Mouse (Mus musculus): ENCODE measurements around the gene Hbp1.

The Hbp1 gene

DNA sequence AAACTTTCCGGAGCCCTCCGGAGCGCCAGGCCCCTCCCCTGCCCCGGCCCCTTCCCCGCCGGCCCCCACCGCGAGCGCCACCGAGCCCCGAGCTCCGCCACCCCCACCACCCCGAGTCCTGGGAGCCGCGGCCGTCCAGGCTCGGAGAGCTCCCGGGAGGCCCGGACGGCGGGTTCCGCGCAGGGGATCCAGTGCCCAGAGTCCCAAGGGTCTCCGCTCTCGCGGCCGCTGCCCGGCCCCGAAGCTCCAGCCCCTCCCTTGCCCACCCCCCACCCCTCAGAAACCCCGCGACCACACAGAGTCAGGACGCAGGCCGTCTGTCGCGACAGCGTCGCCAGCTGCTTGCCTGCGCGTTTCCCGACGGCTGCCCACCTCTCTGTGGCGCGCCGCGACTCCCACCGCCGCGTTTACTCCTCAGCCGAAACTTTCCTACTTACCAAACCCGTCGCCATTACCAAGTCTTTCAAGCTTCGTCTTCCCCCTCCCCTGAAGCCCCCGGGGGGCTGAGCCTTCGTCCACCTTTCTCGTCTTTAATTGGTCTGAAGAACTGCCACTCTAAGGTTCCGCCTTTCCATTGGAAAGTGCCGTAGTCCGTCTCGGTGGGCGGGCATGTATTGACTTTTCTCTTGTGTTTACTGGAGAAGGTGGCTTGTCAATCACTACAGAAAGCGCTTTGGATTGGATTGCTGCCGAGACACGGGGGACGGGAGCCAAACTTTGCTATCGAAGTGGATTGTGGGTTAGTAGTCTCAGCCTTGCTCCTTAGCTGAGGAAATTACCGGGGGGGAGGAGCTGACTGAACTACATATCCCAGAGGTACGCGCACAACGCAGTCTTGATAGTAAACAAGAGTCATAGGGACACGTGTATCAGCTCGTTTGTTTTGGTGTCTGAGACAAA lies at the start of gene Hbp1:
Gene Hbp1 (minus strand): TSS at position 777 of the 900 bp plus-strand sequence.
- peak; percentile 100 for DNase-seq (ENCODE audit: low spot score)

DNA sequence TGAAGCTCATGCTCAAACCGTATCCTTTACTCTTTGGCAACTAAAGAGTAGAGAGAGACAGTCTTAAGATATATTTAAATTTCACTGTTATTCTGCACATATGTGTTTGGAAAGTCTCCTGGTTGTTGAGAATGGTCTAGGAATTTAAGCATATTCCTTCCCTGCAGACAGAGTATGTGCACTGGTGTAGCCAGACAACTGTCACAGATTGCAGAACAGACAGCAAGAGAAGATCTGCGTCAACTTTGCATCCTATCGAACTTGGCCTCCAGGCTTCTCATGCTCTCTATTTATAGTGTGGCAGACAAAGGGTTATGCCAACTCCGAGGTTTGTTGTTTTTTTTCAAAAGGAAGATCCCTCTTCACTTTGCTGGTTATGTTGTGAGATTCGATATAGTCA lies 48.4 kb upstream of the Hbp1 start:
- no peak for DNase-seq (ENCODE audit: low spot score)

DNA sequence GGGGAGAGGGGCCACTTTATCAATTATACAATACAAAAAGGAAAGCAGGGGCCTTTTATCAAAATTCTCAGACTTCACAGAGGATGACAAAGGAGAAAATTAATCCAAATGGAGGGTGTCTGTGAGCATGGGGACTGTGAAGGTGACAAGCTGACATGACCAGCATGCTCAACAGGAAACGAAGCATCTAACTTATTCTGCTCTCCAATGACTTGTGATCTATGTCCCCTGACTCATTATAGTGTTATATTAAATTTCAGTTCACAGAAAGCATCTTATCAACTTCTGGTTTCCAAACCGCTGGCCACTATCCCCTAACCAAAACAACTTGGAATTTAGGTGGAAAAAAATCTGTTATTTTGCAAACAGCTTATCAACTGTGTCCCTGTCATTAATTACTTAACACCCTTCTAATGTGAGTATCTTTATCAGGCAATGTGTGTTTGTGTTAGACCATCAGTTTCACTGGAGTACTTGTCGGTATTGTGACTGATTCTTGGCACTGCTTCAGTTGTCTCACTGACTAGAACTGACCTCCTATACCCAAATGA lies 47.1 kb upstream of the Hbp1 start:
- no peak for DNase-seq (ENCODE audit: low spot score)

DNA sequence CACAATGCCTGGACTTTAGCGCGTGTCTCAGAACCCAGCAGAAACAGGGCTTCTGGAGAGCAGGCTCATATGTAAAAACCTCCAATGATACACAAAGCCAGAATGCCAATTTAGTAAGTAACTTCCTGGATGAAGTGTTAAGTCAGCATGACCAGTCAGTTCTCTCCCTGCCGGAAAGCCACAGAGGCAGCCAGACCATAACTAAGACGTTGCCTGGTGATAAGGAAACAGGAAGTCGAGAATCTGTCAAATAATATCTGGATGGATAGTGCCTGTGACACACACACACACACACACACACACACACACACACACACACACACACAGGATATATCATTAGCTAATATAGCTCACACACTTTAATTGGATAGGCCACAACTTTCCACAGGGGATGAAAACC lies 46.5 kb upstream of the Hbp1 start:
- peak; percentile 23 for DNase-seq (ENCODE audit: low spot score)

DNA sequence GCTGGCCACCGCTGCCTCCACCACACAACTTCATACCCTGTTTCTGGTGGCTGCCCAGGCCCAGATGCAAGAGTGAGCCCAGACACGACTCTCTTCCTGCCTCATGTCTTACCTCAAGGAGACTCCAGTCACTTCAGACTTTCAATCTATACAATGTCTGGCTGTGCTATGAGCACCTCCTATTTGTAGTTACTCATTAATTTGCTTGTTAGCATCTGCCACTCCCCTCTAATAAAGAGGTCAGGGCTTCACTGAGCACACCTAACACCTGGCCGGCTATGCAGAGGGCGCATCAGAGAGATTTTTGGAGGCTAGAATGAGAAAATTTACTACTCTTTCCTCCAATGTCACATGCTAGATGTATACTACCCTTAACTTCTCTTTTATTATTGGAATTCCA lies 40.2 kb upstream of the Hbp1 start:
- no peak for DNase-seq (ENCODE audit: low spot score)

DNA sequence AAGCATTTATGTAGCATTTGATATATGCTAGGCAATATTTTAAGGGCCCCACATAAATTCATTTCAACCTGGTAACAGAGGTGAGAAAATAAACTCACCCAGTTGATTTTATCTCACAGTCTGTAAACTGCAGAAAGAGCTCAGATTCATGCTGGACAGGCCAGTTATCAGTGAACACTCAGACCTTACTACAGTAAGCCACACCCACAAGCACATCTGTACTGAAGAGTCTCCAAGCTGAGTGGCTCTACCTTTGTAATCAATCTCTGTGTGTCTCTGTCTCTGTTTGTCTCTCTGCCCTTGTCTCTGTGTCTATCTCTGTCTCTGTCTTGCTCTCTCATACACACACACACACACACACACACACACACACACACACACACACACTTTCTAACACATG lies 39.4 kb upstream of the Hbp1 start:
- no peak for DNase-seq (ENCODE audit: low spot score)

DNA sequence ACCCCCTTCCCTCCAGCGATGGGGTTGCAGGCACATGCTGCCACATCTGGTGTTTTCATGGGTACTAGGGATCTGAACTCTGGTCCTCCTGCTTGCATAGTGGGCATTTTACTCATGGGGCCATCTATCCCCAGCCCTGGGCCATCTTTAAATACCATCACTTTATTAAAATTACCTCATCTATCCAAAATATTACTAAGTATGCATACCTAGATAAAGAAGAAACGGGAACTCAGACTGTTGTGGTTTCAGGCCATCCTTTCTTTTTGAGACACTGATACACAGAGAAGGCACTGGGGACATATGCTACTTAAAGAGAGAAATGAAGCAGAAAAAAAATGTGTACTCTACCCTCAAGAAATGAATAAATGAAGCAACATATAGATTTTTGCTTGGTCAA lies 36.1 kb upstream of the Hbp1 start:
- DNase-seq (ENCODE audit: low spot score) = no peak

DNA sequence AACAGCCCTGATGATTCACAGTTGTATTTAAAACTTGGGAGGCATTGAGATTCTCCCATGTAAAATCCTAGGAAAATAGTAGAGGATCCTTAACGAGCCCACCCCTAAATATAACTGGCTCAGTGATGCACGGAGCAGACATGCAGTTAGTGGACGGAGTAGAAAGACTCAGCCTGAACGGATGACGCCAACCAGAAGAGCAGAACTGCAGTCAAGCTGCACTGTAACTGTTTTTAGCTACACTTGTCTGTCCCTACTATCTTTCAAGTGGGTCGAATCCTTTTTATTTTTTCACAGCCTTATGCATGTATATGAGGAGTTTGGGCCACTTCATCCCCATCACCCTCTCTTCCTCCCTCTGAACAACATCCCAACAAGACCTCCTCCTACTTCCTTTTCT lies 35.4 kb upstream of the Hbp1 start:
- no peak for DNase-seq (ENCODE audit: low spot score)

DNA sequence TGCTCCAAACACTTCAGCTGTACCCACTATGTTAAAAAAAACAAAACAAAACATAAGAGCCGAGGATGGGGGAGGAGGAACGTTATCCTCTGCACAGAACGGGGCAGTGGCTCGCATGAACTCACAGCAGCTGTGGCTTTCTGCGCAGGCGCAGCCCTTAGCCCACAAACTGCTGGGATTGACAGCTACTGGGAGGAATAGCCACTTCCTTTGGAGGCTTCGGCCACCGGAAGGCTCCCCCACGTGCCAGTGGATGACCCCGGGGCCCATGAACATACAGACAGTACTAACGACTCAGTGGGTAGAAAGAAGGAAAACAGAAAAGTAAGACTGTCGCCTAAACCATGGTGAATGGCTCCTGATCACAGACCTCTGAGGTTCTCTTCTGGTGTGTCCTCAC lies 34.3 kb upstream of the Hbp1 start:
- no peak for DNase-seq (ENCODE audit: low spot score)

DNA sequence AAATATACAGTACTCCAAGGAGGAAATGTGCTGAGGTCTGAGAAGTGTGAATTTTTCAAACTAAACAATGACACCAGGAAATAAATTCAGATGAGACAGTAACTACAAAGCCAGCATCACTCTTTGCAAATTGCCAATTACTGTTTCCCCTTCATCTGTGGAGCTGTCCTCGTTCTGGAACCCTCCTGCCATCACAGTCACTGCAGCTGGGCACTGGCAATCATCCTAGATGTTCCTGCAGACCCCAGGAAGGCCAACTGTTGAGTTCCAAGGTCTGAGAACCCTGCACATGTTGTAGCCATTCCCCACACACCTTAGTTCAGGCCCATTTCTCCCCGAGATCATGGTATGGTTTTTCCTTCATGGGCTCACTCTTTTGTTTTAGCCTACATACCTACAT lies 33.9 kb upstream of the Hbp1 start:
- DNase-seq (ENCODE audit: low spot score) = no peak

DNA sequence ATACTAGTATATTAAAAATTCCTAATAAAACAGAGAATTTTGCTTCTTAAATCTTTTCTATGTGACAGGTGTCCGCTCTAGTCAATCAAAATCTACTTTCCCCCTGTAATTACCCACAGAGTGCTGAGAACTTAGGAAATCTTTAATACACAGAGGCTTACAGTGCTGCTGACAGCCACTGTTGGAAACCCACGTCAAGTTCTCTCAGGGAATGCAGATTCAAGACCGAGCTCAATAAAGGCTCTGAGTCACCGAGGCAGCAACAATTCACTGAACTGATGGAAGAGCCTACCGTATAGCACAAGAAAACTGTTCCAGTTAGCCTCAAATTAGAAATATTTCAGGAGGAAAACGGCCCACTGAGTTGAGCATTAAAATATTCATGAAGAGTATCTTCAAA lies 33.4 kb upstream of the Hbp1 start:
- DNase-seq (ENCODE audit: low spot score) = no peak

DNA sequence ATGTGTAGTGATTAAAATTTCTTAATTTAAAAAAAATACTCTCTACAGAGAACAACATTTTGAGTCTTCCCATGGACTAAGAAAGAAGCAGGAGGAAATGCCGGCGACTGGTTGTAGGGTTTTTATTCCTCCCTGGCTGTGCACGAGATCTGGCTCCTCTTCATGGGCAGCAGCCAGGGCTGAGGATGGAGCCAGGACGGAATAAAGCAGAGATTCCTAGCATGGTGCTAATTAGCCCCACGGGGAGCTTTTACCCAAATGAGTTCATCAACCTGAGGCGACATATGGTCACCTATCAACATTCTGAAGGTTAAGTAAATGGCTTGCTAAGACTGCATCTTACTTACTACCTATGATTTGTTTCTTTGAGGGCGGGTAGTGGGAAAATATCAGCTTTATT lies 32.9 kb upstream of the Hbp1 start:
- DNase-seq (ENCODE audit: low spot score) = no peak

DNA sequence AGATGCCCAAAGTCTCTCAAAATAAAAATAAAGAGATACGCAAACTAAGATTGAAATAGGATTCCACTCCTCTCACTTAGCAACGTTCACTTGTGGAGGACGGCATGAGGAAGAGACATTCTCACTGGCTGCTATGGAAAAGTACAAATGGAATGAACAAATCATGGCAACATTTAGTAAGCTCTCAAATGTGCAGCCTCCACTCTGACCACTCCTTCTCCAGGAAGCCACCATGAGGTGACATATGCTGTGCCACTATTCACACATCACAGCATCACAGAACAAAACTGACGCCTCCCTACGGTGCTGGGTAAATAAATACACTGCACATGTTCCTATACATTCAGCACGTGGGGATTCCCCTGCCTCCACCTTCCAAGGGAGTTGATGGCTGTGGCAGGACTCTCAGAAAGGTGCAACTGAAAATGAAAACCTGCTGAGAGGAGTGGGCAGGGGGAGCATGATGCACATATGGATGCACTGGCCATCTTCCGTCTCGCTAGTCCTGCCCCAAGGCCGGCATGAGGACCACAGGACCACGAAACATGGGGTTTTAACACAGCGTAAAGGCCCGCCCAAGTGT lies 27.4 kb upstream of the Hbp1 start:
- DNase-seq (ENCODE audit: low spot score) = no peak

DNA sequence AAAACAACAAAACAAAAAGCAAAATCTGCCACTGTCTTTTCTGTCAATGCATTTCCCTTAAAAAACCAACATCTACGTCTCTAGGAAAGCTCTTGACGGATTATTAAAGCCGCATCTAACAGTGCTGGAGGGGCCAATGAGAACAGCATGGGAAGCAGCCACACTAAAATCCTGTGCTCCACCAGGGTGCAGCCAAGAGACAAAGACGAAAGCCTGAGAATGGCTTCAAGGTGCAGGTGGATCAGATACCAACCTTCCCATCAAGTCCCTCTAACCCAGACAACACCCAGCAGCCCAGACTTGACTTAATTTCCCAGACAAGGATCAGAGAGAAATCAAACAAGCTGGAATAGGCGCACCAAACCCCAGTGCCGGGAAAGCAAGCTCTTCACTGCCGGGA lies 26.2 kb upstream of the Hbp1 start:
- no peak for DNase-seq (ENCODE audit: low spot score)

DNA sequence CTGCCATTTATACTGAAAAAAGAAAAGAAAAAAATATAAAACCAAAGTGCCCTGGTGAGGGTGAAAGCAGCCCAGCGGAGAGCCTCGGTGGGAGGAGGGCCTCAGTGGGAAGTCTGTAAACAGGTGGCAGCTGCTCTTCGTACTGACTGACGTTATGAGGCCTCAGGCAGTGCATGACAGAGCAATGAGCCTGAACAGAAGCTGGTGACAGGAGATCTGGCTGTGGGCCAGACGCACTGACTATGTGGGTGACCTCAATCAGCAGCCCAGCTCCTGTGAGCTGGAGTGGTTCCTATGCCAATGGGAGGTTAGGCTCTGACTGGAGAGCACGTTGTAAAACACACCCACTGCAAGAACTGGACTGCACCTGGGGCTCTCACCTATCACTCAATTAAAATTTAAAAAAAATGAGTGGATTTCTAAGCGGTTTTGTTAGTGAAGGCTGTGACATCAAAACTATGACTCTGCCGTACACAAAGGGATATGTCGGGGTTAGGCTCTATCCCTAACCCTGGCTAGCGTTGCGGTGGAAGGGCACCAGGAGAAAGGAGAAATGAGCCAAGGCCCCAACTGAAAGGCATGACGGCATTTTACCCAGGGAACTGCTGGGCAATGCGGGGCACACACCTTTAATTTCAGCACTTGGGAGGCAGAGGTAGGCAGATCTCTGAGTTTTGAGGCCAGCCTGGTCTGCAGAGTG lies 23.3 kb upstream of the Hbp1 start:
- peak; percentile 54 for DNase-seq (ENCODE audit: low spot score)

DNA sequence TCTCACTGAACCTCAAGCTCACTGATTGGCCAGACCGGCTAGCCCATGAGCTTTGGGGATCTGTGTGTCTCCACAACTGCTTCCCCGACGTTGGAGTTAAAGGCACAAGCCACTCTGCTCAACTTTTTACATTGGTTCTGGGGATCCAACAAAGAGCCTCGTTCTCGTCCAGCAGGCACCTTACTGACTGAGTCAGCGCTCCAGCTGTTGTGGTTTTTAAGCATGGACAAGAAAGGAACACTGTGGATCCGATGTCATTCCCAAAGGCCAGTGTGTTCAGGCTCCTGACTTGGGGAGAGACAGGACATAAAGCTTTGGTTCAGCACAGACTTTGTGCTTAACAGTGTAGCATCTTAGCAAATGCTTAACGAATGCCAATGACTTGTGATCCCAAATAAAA lies 21.2 kb upstream of the Hbp1 start:
- no peak for DNase-seq (ENCODE audit: low spot score)

DNA sequence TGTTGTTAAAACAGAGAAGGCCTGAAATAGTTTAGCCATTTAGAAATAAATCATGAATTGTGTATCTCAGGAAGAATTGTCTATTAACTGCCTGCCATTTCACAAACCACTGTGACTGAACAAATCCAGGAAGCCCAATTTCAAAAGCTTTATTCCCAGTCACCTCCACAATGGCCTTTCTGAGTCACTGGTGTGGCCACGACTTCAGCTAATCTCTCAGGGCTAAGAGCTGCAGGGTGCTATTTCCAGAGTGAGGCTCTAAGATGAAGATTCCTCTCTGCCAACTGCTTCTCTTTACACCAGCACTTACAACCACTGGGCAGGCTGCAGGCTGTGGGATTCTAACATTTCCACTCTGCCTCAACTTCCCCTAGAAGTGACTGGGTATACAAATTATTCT lies 18.8 kb upstream of the Hbp1 start:
- DNase-seq (ENCODE audit: low spot score) = no peak

DNA sequence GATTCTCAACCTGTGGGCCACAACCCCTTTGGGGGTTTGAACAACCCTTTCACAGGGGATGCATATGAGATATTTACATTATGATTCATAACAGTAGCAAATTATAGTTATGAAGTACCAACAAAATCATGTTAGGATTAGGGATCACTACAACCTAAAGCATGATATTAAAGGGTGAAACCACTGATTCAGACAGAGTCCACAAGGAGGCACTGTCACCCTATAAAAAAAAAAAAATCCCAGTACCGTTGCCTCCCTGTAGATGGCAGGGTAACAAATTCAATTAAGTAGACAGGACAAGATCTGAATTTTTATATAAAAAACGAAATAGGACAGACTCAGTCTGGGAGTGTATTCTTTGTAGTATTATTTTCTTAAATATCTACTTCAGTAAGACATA lies 17.2 kb upstream of the Hbp1 start:
- peak; percentile 82 for DNase-seq (ENCODE audit: low spot score)

DNA sequence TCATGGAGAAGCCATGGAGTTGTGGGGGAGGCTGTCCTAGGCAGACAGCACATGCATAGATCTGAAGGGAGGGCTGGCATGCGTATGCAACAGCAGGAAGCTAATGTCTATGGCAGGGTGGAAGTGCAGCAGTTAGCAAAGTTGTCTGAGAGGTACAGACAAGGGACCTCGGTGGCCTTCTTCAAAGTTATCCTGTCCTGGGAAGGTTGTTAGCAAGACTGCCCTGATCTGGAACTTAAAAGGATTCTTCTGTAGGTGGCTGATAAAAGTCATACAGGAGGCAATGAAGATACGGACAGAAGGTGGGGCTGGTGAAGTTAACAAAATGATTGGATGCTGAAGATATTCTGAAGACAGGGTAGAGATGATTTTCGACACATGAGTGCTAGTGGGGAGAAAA lies 16.1 kb upstream of the Hbp1 start:
- no peak for DNase-seq (ENCODE audit: low spot score)

DNA sequence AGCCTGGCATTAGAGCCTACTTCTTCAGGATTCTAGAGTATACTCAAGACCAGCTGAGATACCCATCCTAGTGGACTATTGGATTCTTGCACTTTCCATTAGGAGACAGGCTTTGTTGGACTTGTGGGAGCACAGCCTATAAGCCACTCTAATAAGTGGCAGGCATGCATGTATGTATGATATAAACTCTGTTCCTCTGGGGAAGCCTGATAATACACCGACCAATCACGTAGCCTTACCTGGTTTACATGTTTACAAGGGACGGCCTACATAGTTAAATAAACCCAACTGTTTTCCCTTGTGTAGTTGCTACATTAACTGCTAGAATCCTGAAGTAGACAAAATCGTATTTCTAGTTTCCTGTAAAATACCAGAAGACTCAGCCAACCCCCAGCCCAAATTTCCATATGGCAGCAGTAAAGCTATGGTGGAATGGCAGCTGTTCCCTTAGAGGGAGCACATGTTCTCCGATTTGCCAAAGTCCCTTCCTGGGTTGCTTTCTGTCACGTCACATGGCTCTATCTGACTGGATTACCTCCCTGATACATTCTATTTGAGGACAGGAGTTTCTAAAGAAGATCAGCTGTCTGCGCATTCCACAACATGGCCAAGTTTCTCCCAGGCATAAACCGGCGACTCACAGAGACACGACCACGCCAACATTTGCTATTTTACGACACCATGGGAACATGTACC lies 15.3 kb upstream of the Hbp1 start:
- DNase-seq (ENCODE audit: low spot score) = no peak

DNA sequence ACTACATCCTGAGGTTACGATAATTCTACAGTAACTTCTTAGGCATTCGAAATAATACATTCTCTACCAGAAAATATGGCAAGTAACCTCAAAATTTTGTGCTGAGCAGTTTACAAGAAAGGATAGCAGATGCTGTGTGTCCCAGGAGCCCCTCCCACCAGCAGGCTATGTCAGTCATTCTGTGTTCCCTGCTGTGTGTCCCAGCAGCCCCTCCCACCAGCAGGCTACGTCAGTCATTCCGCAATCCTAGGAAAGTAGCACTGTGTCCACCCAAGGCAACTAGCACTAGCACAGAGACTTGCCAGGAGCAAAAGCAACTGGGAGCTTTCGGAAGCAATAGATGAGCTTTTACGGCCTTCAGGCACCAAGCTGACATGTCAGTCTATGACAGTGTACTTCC lies 13.7 kb upstream of the Hbp1 start:
- DNase-seq (ENCODE audit: low spot score) = no peak

DNA sequence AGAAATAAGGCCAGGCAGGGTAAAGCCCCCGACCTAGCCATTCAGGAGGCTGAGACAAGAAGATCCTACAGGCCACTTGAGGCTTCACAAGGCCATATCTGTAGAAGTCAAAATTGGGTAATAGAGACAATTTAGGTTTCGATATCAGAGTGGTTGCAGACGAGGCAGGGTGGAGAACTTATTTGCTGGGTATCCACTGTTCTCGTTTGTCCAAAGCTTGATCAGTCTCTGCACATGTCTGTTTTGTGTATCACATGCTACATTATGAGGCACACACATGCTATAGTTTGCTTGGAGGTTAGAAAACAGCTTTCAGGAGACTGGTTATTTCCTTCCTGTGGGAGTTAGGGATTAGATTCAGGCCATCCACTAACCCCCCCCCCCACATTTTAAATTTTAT lies 5.5 kb upstream of the Hbp1 start:
- no peak for DNase-seq (ENCODE audit: low spot score)

All from adipocyte (in vitro differentiated cells).